Mouse (Mus musculus) intestine, embryonic 16.5 days (tissue): ENCODE data around the gene 4930583I09Rik. TPM values are rescaled to one million over a fixed set of nuclear protein-coding genes. Genes with fewer than 3 reads are reported as not detected.

Experiments
- polyA plus RNA-seq: library from polyadenylated mRNA; unstranded; fragments of >200 nt; fragmentation: Nextera tagmentation; extraction: Ambion mirVana; gene quantifications from 2 replicates; pipeline ENCODE4 v1.2.1, GENCODE M21; 2015

Gene 4930583I09Rik
- polyA plus RNA-seq, 1 experiment from 2014 or later = not detected

Other genes starting within 250 kb of the 4930583I09Rik start
- gene Man2a1, start 235.3 kb downstream of the 4930583I09Rik start, polyA plus RNA-seq = 8.4 and 9.1 TPM in 2 replicates